Mouse (Mus musculus): ENCODE results near the gene Ptprh. TPM values are rescaled to one million over a fixed set of nuclear protein-coding genes. Genes with fewer than 3 reads are reported as not detected.

Gene Ptprh
- 0.17 and 0.55 TPM in 2 replicates for polyA plus RNA-seq (2014; fragmentation: Nextera tagmentation; extraction: Ambion mirVana)

DNA sequence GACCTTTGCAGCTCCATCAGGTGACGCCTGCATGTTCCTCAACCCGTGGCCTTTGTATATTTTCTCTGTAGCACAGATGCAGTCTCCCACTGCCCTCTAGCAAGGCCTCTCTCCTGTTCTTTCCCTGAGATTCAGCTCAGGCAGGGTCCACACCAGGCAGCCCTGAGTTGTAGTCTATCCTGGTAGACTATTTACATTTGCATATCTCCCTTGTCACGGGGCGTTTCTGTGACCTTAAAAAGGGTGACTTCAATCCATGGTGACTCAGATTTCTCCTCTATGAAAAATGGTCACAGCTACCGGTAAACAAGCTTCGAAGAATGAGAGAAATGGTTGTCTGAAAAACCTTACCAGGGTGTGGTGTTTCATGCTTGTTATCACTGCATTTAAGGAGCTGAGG is at the start of gene Ptprh:
Ptprh (minus strand) TSS at position 169 of the 400 bp plus-strand sequence.
- DNase-seq (ENCODE audit: low spot score) (no peak), ATAC-seq (ENCODE audit: low FRiP score) (no peak)
- Histone ChIP-seq H3K4me2 (replicated peaks) (no peak within 1 kb of the TSS), H3K9me3 (ENCODE audit: control insufficient read depth, low read length) (no peaks in the 10 kb centered on the region), H3K27ac (no peak within 1 kb of the TSS), H3K9ac (no peak within 1 kb of the TSS), H3K27me3 (ENCODE audit: control insufficient read depth, insufficient read depth, low read length) (no peaks in the 10 kb centered on the region), H3K4me1 (replicated peaks; ENCODE audit: control insufficient read depth, insufficient read depth, low read length) (no peaks in the 10 kb centered on the region), H3K4me3 (replicated peaks; ENCODE audit: low read length) (no peak within 1 kb of the TSS), H3K36me3 (replicated peaks; ENCODE audit: control insufficient read depth, insufficient read depth) (no peaks in the 10 kb centered on the region)
- WGBS, result 87% methylated on average over 6 of the region's 6 CpGs

- WGBS, result 95% methylated on average over 5 of the region's 5 CpGs
- H3K4me1 ChIP-seq (replicated peaks; ENCODE audit: control insufficient read depth, insufficient read depth, low read length), result peaks cover 29% of the 10 kb centered on the region
Measured at GRCm38 (mm10) chr7:4653351-4653750, 49.5 kb upstream of the Ptprh start.

DNA sequence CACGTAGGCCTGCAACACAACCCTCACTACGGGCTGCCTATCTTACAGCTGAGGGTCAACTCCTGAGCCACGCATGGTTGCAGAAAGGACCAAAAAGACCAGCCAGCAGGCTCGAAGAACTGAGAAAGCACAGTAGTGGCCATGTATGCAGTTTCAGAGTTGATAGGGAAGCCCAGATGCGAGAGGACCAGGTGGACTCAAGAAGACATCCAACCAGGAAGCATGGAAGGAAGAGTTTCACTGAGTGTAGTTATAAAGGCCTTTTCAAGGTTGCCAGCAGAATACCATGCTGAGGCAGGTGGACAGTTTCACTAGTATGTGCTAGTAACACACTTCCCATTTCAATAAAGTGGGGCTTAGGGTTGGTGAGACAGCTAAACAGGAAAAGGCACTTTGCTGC is 48.9 kb upstream of the Ptprh start:
- Histone ChIP-seq H3K27me3 (ENCODE audit: control insufficient read depth, insufficient read depth, low read length) (no peaks in the 10 kb centered on the region), H3K4me1 (replicated peaks; ENCODE audit: control insufficient read depth, insufficient read depth, low read length) (peaks cover 25% of the 10 kb centered on the region), H3K9me3 (ENCODE audit: control insufficient read depth, low read length) (no peaks in the 10 kb centered on the region), H3K9ac (no peak overlapping the region), H3K4me3 (replicated peaks; ENCODE audit: low read length) (no peak overlapping the region), H3K27ac (no peak overlapping the region), H3K4me2 (replicated peaks) (no peak overlapping the region), H3K36me3 (replicated peaks; ENCODE audit: control insufficient read depth, insufficient read depth) (peaks cover 14% of the 10 kb centered on the region)
- DNase-seq (ENCODE audit: low spot score) (no peak), ATAC-seq (ENCODE audit: low FRiP score) (no peak)
- WGBS, result 96% methylated on average over 5 of the region's 5 CpGs

More at GRCm38 (mm10) chr7:4653351-4653750, 49.5 kb upstream of the Ptprh start:
- Histone ChIP-seq H3K27ac (no peak overlapping the region), H3K36me3 (replicated peaks; ENCODE audit: control insufficient read depth, insufficient read depth) (peaks cover 14% of the 10 kb centered on the region), H3K27me3 (ENCODE audit: control insufficient read depth, insufficient read depth, low read length) (no peaks in the 10 kb centered on the region), H3K4me2 (replicated peaks) (no peak overlapping the region), H3K9me3 (ENCODE audit: control insufficient read depth, low read length) (no peaks in the 10 kb centered on the region), H3K4me3 (replicated peaks; ENCODE audit: low read length) (no peak overlapping the region), H3K9ac (no peak overlapping the region)
- DNase-seq (ENCODE audit: low spot score), result no peak
- no peak for ATAC-seq (ENCODE audit: low FRiP score)

GRCm38 (mm10) chr7:4651581-4651980 is 47.7 kb upstream of the Ptprh start:
- Histone ChIP-seq H3K27ac (no peak overlapping the region), H3K36me3 (replicated peaks; ENCODE audit: control insufficient read depth, insufficient read depth) (peaks cover 18% of the 10 kb centered on the region), H3K4me1 (replicated peaks; ENCODE audit: control insufficient read depth, insufficient read depth, low read length) (peaks cover 14% of the 10 kb centered on the region; the same call in 1 of the 2 replicates), H3K27me3 (ENCODE audit: control insufficient read depth, insufficient read depth, low read length) (no peaks in the 10 kb centered on the region), H3K4me3 (replicated peaks; ENCODE audit: low read length) (no peak overlapping the region), H3K9ac (no peak overlapping the region), H3K4me2 (replicated peaks) (no peak overlapping the region), H3K9me3 (ENCODE audit: control insufficient read depth, low read length) (no peaks in the 10 kb centered on the region)
- DNase-seq (ENCODE audit: low spot score) (no peak), ATAC-seq (ENCODE audit: low FRiP score) (no peak)
- 78% methylated on average over 8 of the region's 8 CpGs for WGBS

DNA sequence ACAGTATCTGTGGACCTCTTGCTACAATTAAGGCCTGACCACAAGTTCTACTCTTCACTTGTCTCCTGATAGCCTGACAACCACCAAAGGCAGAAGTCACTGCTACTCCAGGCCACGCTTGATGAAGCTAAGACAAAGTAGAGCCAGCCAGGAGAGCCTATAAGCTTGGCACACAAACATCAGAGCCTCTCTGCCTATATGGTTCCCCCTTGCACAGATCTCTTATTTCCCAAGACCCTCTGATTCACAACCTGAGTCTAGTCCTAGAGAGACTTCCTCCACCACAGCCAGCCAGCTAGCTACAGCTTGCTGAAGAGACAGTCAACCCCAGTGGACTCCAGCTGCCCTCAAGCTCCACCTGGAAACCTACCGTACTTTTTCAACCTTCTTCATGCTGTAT is 44.2 kb upstream of the Ptprh start:
- WGBS, result 96% methylated on average over 2 of the region's 2 CpGs
- Histone ChIP-seq H3K4me2 (replicated peaks) (no peak overlapping the region), H3K9me3 (ENCODE audit: control insufficient read depth, low read length) (no peaks in the 10 kb centered on the region), H3K4me3 (replicated peaks; ENCODE audit: low read length) (no peak overlapping the region), H3K36me3 (replicated peaks; ENCODE audit: control insufficient read depth, insufficient read depth) (peaks cover 46% of the 10 kb centered on the region), H3K9ac (no peak overlapping the region), H3K4me1 (replicated peaks; ENCODE audit: control insufficient read depth, insufficient read depth, low read length) (no peaks in the 10 kb centered on the region), H3K27ac (no peak overlapping the region), H3K27me3 (ENCODE audit: control insufficient read depth, insufficient read depth, low read length) (no peaks in the 10 kb centered on the region)
- DNase-seq (ENCODE audit: low spot score) (no peak), ATAC-seq (ENCODE audit: low FRiP score) (no peak)

DNA sequence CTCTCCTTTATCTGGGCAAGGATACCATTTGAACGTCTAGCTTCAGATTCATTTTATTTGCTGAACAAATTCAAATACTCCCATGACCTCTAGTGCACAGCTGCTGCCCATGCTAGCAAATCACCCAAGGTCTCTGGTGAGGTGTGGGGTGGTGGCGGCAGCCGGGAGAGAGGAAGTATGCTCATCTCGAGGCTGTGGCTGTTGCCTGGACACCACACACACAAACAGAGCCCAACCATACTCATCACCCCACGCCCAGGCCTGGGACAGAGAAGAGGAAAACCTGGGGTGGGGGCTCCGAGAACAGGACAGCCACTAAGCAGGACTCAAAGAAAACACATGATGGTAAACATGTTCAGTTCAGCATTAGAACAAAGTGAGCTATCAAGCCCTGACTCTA is 43.5 kb upstream of the Ptprh start:
- ATAC-seq (ENCODE audit: low FRiP score), result no peak
- H3K27me3 ChIP-seq (ENCODE audit: control insufficient read depth, insufficient read depth, low read length), result no peaks in the 10 kb centered on the region

DNA sequence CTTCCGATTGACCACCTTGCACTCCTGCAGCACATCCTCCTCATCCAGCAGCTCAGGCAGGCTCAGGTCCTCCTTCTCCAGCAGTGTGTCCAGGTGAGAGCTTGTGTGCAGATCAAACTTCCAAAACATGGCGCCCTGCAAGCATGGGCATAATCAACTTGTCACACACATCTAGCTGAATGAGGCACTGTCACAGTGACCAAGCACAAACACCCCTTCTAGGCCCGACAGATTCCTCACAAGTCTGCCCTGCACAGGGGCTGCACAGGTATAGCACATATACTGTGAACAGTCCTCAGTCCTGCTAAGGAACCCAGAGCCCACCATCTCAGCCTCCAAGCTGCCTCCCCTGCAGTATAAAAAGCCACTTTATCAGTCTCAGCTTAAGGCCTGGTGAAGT is 43.0 kb upstream of the Ptprh start:
- H3K36me3 ChIP-seq (replicated peaks; ENCODE audit: control insufficient read depth, insufficient read depth), result peaks cover 50% of the 10 kb centered on the region
- H3K27ac ChIP-seq, result no peak overlapping the region
- H3K4me2 ChIP-seq (replicated peaks), result no peak overlapping the region
- H3K27me3 ChIP-seq (ENCODE audit: control insufficient read depth, insufficient read depth, low read length), result no peaks in the 10 kb centered on the region
- DNase-seq (ENCODE audit: low spot score), result no peak
- H3K9ac ChIP-seq, result no peak overlapping the region
- no peaks in the 10 kb centered on the region for H3K4me1 ChIP-seq (replicated peaks; ENCODE audit: control insufficient read depth, insufficient read depth, low read length)
- WGBS, result 95% methylated on average over 3 of the region's 3 CpGs
- H3K9me3 ChIP-seq (ENCODE audit: control insufficient read depth, low read length), result no peaks in the 10 kb centered on the region
- H3K4me3 ChIP-seq (replicated peaks; ENCODE audit: low read length), result no peak overlapping the region
- ATAC-seq (ENCODE audit: low FRiP score), result no peak

More for the DNA sequence above, 43.5 kb upstream of the Ptprh start:
- 79% methylated on average over 6 of the region's 6 CpGs for WGBS
- Histone ChIP-seq H3K9ac (no peak overlapping the region), H3K36me3 (replicated peaks; ENCODE audit: control insufficient read depth, insufficient read depth) (peaks cover 46% of the 10 kb centered on the region), H3K4me2 (replicated peaks) (no peak overlapping the region), H3K27ac (no peak overlapping the region), H3K9me3 (ENCODE audit: control insufficient read depth, low read length) (no peaks in the 10 kb centered on the region), H3K4me3 (replicated peaks; ENCODE audit: low read length) (no peak overlapping the region), H3K4me1 (replicated peaks; ENCODE audit: control insufficient read depth, insufficient read depth, low read length) (no peaks in the 10 kb centered on the region)
- DNase-seq (ENCODE audit: low spot score), result no peak

- peaks cover 85% of the 10 kb centered on the region for H3K36me3 ChIP-seq (replicated peaks; ENCODE audit: control insufficient read depth, insufficient read depth)
- DNase-seq (ENCODE audit: low spot score) (no peak), ATAC-seq (ENCODE audit: low FRiP score) (no peak)
- no peaks in the 10 kb centered on the region for H3K27me3 ChIP-seq (ENCODE audit: control insufficient read depth, insufficient read depth, low read length)
- no peak overlapping the region for H3K4me3 ChIP-seq (replicated peaks; ENCODE audit: low read length)
- H3K4me2 ChIP-seq (replicated peaks), result no peak overlapping the region
- no peak overlapping the region for H3K27ac ChIP-seq
- H3K9me3 ChIP-seq (ENCODE audit: control insufficient read depth, low read length), result no peaks in the 10 kb centered on the region
- no peak overlapping the region for H3K9ac ChIP-seq
- H3K4me1 ChIP-seq (replicated peaks; ENCODE audit: control insufficient read depth, insufficient read depth, low read length), result no peaks in the 10 kb centered on the region
- WGBS, result 93% methylated on average over 6 of the region's 6 CpGs
Measured at GRCm38 (mm10) chr7:4643225-4643624, 39.4 kb upstream of the Ptprh start.

- DNase-seq (ENCODE audit: low spot score) (no peak), ATAC-seq (ENCODE audit: low FRiP score) (no peak)
- H3K36me3 ChIP-seq (replicated peaks; ENCODE audit: control insufficient read depth, insufficient read depth), result peaks cover 98% of the 10 kb centered on the region
- H3K27me3 ChIP-seq (ENCODE audit: control insufficient read depth, insufficient read depth, low read length), result no peaks in the 10 kb centered on the region
- H3K9me3 ChIP-seq (ENCODE audit: control insufficient read depth, low read length), result no peaks in the 10 kb centered on the region
- H3K4me3 ChIP-seq (replicated peaks; ENCODE audit: low read length), result no peak overlapping the region
- 89% methylated on average over 7 of the region's 7 CpGs for WGBS
- no peak overlapping the region for H3K9ac ChIP-seq
- H3K27ac ChIP-seq, result no peak overlapping the region
- no peaks in the 10 kb centered on the region for H3K4me1 ChIP-seq (replicated peaks; ENCODE audit: control insufficient read depth, insufficient read depth, low read length)
- no peak overlapping the region for H3K4me2 ChIP-seq (replicated peaks)
Measured at GRCm38 (mm10) chr7:4641956-4642355, 38.1 kb upstream of the Ptprh start.

DNA sequence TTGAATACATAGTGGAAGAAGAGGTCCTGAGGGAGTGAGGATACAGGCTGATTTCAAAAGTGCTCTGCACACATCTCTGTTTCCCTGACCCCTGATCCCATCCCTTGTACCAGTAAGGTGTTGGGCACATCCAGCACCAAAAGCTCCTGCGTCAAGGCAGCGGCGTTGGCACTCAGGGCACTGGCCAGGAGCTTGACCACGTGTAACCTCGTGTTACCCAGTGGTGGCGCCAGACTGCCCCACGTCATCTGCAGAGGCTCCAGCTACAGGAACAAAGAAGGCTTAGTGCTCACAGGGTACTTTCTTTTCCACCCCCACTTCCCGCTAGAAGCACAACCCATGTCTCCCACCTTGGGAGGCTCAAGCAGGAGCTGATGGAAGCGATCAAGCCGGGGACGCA is 37.3 kb upstream of the Ptprh start:
- DNase-seq (ENCODE audit: low spot score) (no peak), ATAC-seq (ENCODE audit: low FRiP score) (no peak)
- Histone ChIP-seq H3K9ac (no peak overlapping the region), H3K27ac (no peak overlapping the region), H3K4me3 (replicated peaks; ENCODE audit: low read length) (no peak overlapping the region), H3K27me3 (ENCODE audit: control insufficient read depth, insufficient read depth, low read length) (no peaks in the 10 kb centered on the region), H3K36me3 (replicated peaks; ENCODE audit: control insufficient read depth, insufficient read depth) (peaks cover 97% of the 10 kb centered on the region), H3K4me2 (replicated peaks) (no peak overlapping the region), H3K9me3 (ENCODE audit: control insufficient read depth, low read length) (no peaks in the 10 kb centered on the region), H3K4me1 (replicated peaks; ENCODE audit: control insufficient read depth, insufficient read depth, low read length) (no peaks in the 10 kb centered on the region)
- 81% methylated on average over 11 of the region's 11 CpGs for WGBS
